In the genomic region with DNA sequence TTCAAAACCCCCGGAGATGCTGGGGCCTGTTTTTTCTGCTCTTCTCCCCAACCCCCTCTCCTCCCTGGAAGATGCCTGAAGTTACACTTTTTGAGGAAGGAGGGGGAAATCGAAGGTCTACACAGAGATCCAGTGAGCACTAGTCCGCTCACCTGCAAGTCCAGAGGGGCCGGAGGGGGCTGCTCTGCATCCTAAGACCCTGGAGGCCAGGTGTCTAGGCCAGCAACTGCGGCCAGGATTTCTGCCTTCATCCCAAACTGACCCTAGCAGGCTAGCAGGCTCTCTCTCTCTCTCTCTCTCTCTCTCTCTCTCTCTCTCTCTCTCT, we compare ENCODE assay signal across 8 mouse cellular contexts. TPM values are rescaled to one million over a fixed set of nuclear protein-coding genes. Genes with fewer than 3 reads are reported as not detected.
A peak's percentile ranks its signal among the peaks of the same experiment; 100 is the strongest.
DNase-seq lines count a peak whose midpoint lies in the region; ATAC-seq and TF ChIP-seq lines count a peak whose summit lies in the region.

No protein-coding gene starts in this region.

- no peak for DNase-seq in liver, adult 2 months (ENCODE audit: extremely low read depth, low read depth, low spot score)
- DNase-seq in liver: no peak
- no peak for DNase-seq in embryonic facial prominence, embryonic 11.5 days (ENCODE audit: low spot score)
- DNase-seq in midbrain, postnatal 0 days (ENCODE audit: low spot score): no peak
- no peak for DNase-seq in ovary, adult 18-20 months (ENCODE audit: low spot score)
- DNase-seq in left cerebral cortex, postnatal 14 days (ENCODE audit: low spot score in 2 of 2): no peak

- H3K79me2 ChIP-seq in liver, adult 2 months (ENCODE audit: control insufficient read depth, insufficient read depth, low read length): no peaks in the 10 kb centered on the region

- peak overlapping the region; percentile 95 for H3K4me3 ChIP-seq in liver, adult 2 months (ENCODE audit: insufficient read depth, low read depth, low read length)
- peak overlapping the region; percentile 71 for H3K4me3 ChIP-seq in embryonic facial prominence, embryonic 11.5 days (ENCODE audit: low read depth, low read length)
- H3K4me3 ChIP-seq in hindbrain, embryonic 15.5 days: peak overlapping the region; percentile 85
- peak overlapping the region; percentile 76 for H3K4me3 ChIP-seq in midbrain, postnatal 0 days (ENCODE audit: low read depth, low read length)

- H3K4me1 ChIP-seq in liver, adult 2 months (ENCODE audit: control insufficient read depth, insufficient read depth, low read length): peaks cover 2% of the 10 kb centered on the region
- no peaks in the 10 kb centered on the region; the same call in 1 of the 2 replicates for H3K4me1 ChIP-seq in embryonic facial prominence, embryonic 11.5 days (ENCODE audit: control insufficient read depth, insufficient read depth, low read length)
- H3K4me1 ChIP-seq in hindbrain, embryonic 15.5 days (replicated peaks): peaks cover 24% of the 10 kb centered on the region
- peaks cover 5% of the 10 kb centered on the region; the same call in 1 of the 2 replicates for H3K4me1 ChIP-seq in midbrain, postnatal 0 days (ENCODE audit: insufficient read depth, low read length)

- peaks cover 3% of the 10 kb centered on the region for H3K27me3 ChIP-seq in liver, adult 2 months (ENCODE audit: control insufficient read depth, insufficient read depth, low read length)
- no peaks in the 10 kb centered on the region for H3K27me3 ChIP-seq in embryonic facial prominence, embryonic 11.5 days (ENCODE audit: control insufficient read depth, insufficient read depth, low read length)
- H3K27me3 ChIP-seq in hindbrain, embryonic 15.5 days: no peaks in the 10 kb centered on the region
- H3K27me3 ChIP-seq in midbrain, postnatal 0 days (ENCODE audit: insufficient read depth, low read length): no peaks in the 10 kb centered on the region

- no peak for ATAC-seq in embryonic facial prominence, embryonic 11.5 days (replicated peaks; ENCODE audit: insufficient number of reproducible peaks, low FRiP score, low TSS enrichment, low read depth)
- ATAC-seq in hindbrain, embryonic 15.5 days (ENCODE audit: low FRiP score, low read depth): peak; percentile 5
- no peak for ATAC-seq in midbrain, postnatal 0 days (ENCODE audit: low FRiP score)
- no peak for ATAC-seq in erythroid progenitor cell, adult 5-6 weeks (replicated peaks; ENCODE audit: low FRiP score, poor library complexity, severe bottlenecking)

- H3K27ac ChIP-seq in liver, adult 2 months (replicated peaks; ENCODE audit: insufficient read depth, low read depth, low read length): no peak overlapping the region; the same call in 1 of the 2 replicates
- peak overlapping the region; percentile 30; the same call in 1 of the 2 replicates for H3K27ac ChIP-seq in embryonic facial prominence, embryonic 11.5 days (replicated peaks; ENCODE audit: low read depth, low read length)
- H3K27ac ChIP-seq in hindbrain, embryonic 15.5 days (replicated peaks): peak overlapping the region; percentile 85
- no peak overlapping the region for H3K27ac ChIP-seq in midbrain, postnatal 0 days (ENCODE audit: low read depth, low read length)

- peak overlapping the region; percentile 93 for H3K9ac ChIP-seq in liver, adult 2 months (ENCODE audit: low read depth, low read length)
- H3K9ac ChIP-seq in embryonic facial prominence, embryonic 11.5 days (replicated peaks; ENCODE audit: low read length): peak overlapping the region; percentile 77
- peak overlapping the region; percentile 86 for H3K9ac ChIP-seq in hindbrain, embryonic 15.5 days
- H3K9ac ChIP-seq in midbrain, postnatal 0 days (replicated peaks; ENCODE audit: low read length, poor library complexity, severe bottlenecking): peak overlapping the region; percentile 87

- peak overlapping the region; percentile 63 for H3K4me2 ChIP-seq in embryonic facial prominence, embryonic 11.5 days (ENCODE audit: low read depth, low read length)
- peak overlapping the region; percentile 90 for H3K4me2 ChIP-seq in hindbrain, embryonic 15.5 days
- peak overlapping the region; percentile 90 for H3K4me2 ChIP-seq in midbrain, postnatal 0 days (ENCODE audit: low read depth, low read length, poor library complexity, severe bottlenecking)

- no peak for TF ChIP-seq POLR2A in liver, adult 2 months (IDR thresholded peaks at IDR 0.05; ENCODE audit: extremely low read depth, insufficient read depth, low read length)

- H3K9me3 ChIP-seq in embryonic facial prominence, embryonic 11.5 days (replicated peaks; ENCODE audit: control insufficient read depth, low read length): no peaks in the 10 kb centered on the region
- no peaks in the 10 kb centered on the region for H3K9me3 ChIP-seq in hindbrain, embryonic 15.5 days
- no peaks in the 10 kb centered on the region for H3K9me3 ChIP-seq in midbrain, postnatal 0 days (ENCODE audit: low read length)

- intact Hi-C loops in left cerebral cortex, postnatal 14 days (cut with DNase I): loop anchor here (1.0 kb wide), 1 partner anchor 134 kb away; no protein-coding TSS in a partner anchor

- TF ChIP-seq CTCF in liver, adult 2 months (IDR thresholded peaks at IDR 0.05; ENCODE audit: low read depth, low read length): no peak
- TF ChIP-seq CTCF in midbrain, postnatal 0 days (IDR thresholded peaks at IDR 0.05): no peak

- WGBS in liver, adult 2 months: 28% methylated on average over 5 of the region's 5 CpGs
- 1% methylated on average over 5 of the region's 5 CpGs for WGBS in embryonic facial prominence, embryonic 11.5 days
- WGBS in hindbrain, embryonic 15.5 days: 3% methylated on average over 5 of the region's 5 CpGs
- 2% methylated on average over 5 of the region's 5 CpGs for WGBS in midbrain, postnatal 0 days

- no peaks in the 10 kb centered on the region for H3K36me3 ChIP-seq in liver, adult 2 months (ENCODE audit: control insufficient read depth, insufficient read depth, low read length)
- no peaks in the 10 kb centered on the region for H3K36me3 ChIP-seq in embryonic facial prominence, embryonic 11.5 days (replicated peaks; ENCODE audit: control insufficient read depth, insufficient read depth, low read depth, low read length)
- H3K36me3 ChIP-seq in hindbrain, embryonic 15.5 days: no peaks in the 10 kb centered on the region
- H3K36me3 ChIP-seq in midbrain, postnatal 0 days (ENCODE audit: insufficient read depth, low read length): peaks cover 5% of the 10 kb centered on the region; the same call in 1 of the 2 replicates

RNA-seq across cellular contexts. Expression of gene Lrrc8c, which starts 0.8 kb away (rescaled TPM):
- 2.1 and 3.3 TPM in 2 replicates for total RNA-seq in liver, adult 2 months (2014; rRNA removed)
- polyA plus RNA-seq in liver, adult 2 months (2012; rRNA removed): 1.5 and 1.8 TPM in 2 replicates
- polyA plus RNA-seq in embryonic facial prominence, embryonic 11.5 days (2014; fragmentation: Nextera tagmentation; extraction: Ambion mirVana): 13.5 and 13.6 TPM in 2 replicates
- 16.4 and 19.3 TPM in 2 replicates for polyA plus RNA-seq in hindbrain, embryonic 15.5 days (2015; fragmentation: Nextera tagmentation; extraction: Ambion mirVana)
- total RNA-seq in midbrain, postnatal 0 days (2014; rRNA removed): 11.4 and 11.6 TPM in 2 replicates
- polyA plus RNA-seq in midbrain, postnatal 0 days (2015; fragmentation: Nextera tagmentation; extraction: Ambion mirVana): 10.8 and 14.7 TPM in 2 replicates
- total RNA-seq in left cerebral cortex, postnatal 14 days (2021): 10 to 100 TPM; 28.2 to 36.4 TPM
- total RNA-seq in erythroid progenitor cell, adult 5-6 weeks (2015; ENCODE audit: low replicate concordance): 64.2 and 74.2 TPM in 2 replicates
- total RNA-seq in erythroid progenitor cell, adult 5-6 weeks (2017; ENCODE audit: low replicate concordance): 19.6 and 22.8 TPM in 2 replicates

Comparison
In these comparisons a context has a peak if more than half of its experiments do, and no peak if none do; other contexts are left out.
1. H3K27ac ChIP-seq: peak in embryonic facial prominence, embryonic 11.5 days (single experiment) and hindbrain, embryonic 15.5 days (single experiment); none in liver, adult 2 months (single experiment) and midbrain, postnatal 0 days (single experiment).
2. Peak in every context shown above with its lines, with median percentiles within 50 percentile points of each other: H3K4me3 ChIP-seq, H3K9ac ChIP-seq and H3K4me2 ChIP-seq.